Mouse (Mus musculus) intestine, embryonic 15.5 days (tissue): Measurements from ENCODE around the gene Ppard. TPM values are rescaled to one million over a fixed set of nuclear protein-coding genes. Genes with fewer than 3 reads are reported as not detected.

Source experiments
- ATAC-seq: fragments of 200-750 bp; cut with Nextera tagmentation; 2 replicates; pipeline ENCODE4 v1.8.0; 2017; ENCODE audit warnings: moderate TSS enrichment, moderate library complexity
- H3K27ac ChIP-seq: fragments of 300-500 bp; sonication (generic); 2 replicates; pipeline ENCODE4 v1.5.1; 2015; ENCODE audit warnings: mild to moderate bottlenecking, inconsistent platforms
- H3K27me3 ChIP-seq: fragments of 300-500 bp; sonication (generic); replicated peaks from 2 replicates; pipeline ENCODE4 v1.6.1; 2015; ENCODE audit warnings: inconsistent platforms
- H3K36me3 ChIP-seq: fragments of 300-500 bp; sonication (generic); 2 replicates; pipeline ENCODE4 v1.6.1; 2015; ENCODE audit warnings: inconsistent platforms
- H3K4me1 ChIP-seq: fragments of 300-500 bp; sonication (generic); replicated peaks from 2 replicates; pipeline ENCODE4 v1.6.1; 2015; ENCODE audit warnings: inconsistent platforms
- H3K4me2 ChIP-seq: fragments of 300-500 bp; sonication (generic); replicated peaks from 2 replicates; pipeline ENCODE4 v1.6.1; 2015; ENCODE audit warnings: mild to moderate bottlenecking, inconsistent platforms
- H3K4me3 ChIP-seq: fragments of 300-500 bp; sonication (generic); replicated peaks from 2 replicates; pipeline ENCODE4 v1.5.1; 2015; ENCODE audit warnings: inconsistent platforms
- H3K9ac ChIP-seq: fragments of 300-500 bp; sonication (generic); 2 replicates; pipeline ENCODE4 v1.6.1; 2015; ENCODE audit warnings: inconsistent platforms
- H3K9me3 ChIP-seq: fragments of 300-500 bp; sonication (generic); 2 replicates; pipeline ENCODE4 v1.6.1; 2016; ENCODE audit warnings: inconsistent platforms
- WGBS: fragments of 180-500 bp; shearing (Covaris S2); methylation state at CpG from one replicate; pipeline ENCODE4 v1.1.7; 2015; 5-methylcytosine and 5-hydroxymethylcytosine counted together
- polyA plus RNA-seq: library from polyadenylated mRNA; unstranded; fragments of >200 nt; fragmentation: Nextera tagmentation; extraction: Ambion mirVana; gene quantifications from 2 replicates; pipeline ENCODE4 v1.2.1, GENCODE M21; 2015

The Ppard gene
- polyA plus RNA-seq, 1 experiment from 2014 or later, result 1.8 TPM

GRCm38 (mm10) chr17:28294449-28295333 is 62.2 kb downstream of the Ppard start:
- ATAC-seq, result peak; percentile 26; the same call in 1 of the 2 replicates
- 60% methylated on average over 17 of the region's 17 CpGs for WGBS
- Histone ChIP-seq H3K9me3 (no peaks in the 10 kb centered on the region), H3K36me3 (0 out of 2 replicates have a peak, but pooled peaks cover 5% of the 10 kb centered on the region), H3K9ac (no peak overlapping the region), H3K4me1 (peaks cover 26% of the 10 kb centered on the region), H3K27me3 (no peaks in the 10 kb centered on the region), H3K27ac (peak overlapping the region; percentile 36; the same call in 1 of the 2 replicates), H3K4me2 (no peak overlapping the region), H3K4me3 (no peak overlapping the region)

- H3K4me2 ChIP-seq, result no peak overlapping the region
- H3K27ac ChIP-seq, result 0 out of 2 replicates have a peak overlapping the region, but pooled peaks have one; percentile 8
- 94% methylated on average over 17 of the region's 17 CpGs for WGBS
- H3K9ac ChIP-seq, result no peak overlapping the region
- no peak overlapping the region for H3K4me3 ChIP-seq
- peaks cover 32% of the 10 kb centered on the region for H3K4me1 ChIP-seq
- 0 out of 2 replicates have a peak, but pooled peaks cover 5% of the 10 kb centered on the region for H3K36me3 ChIP-seq
- H3K27me3 ChIP-seq, result no peaks in the 10 kb centered on the region
- no peaks in the 10 kb centered on the region for H3K9me3 ChIP-seq
- no peak for ATAC-seq
Observed at GRCm38 (mm10) chr17:28298888-28299287, 66.4 kb downstream of the Ppard start.

GRCm38 (mm10) chr17:28299669-28300320 is 67.3 kb downstream of the Ppard start:
- no peak overlapping the region for H3K4me3 ChIP-seq
- 34% methylated on average over 11 of the region's 11 CpGs for WGBS
- no peak overlapping the region for H3K4me2 ChIP-seq
- ATAC-seq, result 0 out of 2 replicates have a peak, but pooled peaks have one; percentile 18
- 0 out of 2 replicates have a peak overlapping the region, but pooled peaks have one; percentile 23 for H3K9ac ChIP-seq
- no peaks in the 10 kb centered on the region for H3K27me3 ChIP-seq
- 0 out of 2 replicates have a peak, but pooled peaks cover 5% of the 10 kb centered on the region for H3K36me3 ChIP-seq
- no peaks in the 10 kb centered on the region for H3K9me3 ChIP-seq
- peaks cover 26% of the 10 kb centered on the region for H3K4me1 ChIP-seq
- peak overlapping the region; percentile 63; the same call in 1 of the 2 replicates for H3K27ac ChIP-seq

GRCm38 (mm10) chr17:28300323-28300722 is 67.8 kb downstream of the Ppard start:
- Histone ChIP-seq H3K9ac (no peak overlapping the region), H3K4me2 (no peak overlapping the region), H3K27me3 (no peaks in the 10 kb centered on the region), H3K4me3 (no peak overlapping the region), H3K27ac (peak overlapping the region; percentile 63; the same call in 1 of the 2 replicates), H3K36me3 (0 out of 2 replicates have a peak, but pooled peaks cover 5% of the 10 kb centered on the region), H3K9me3 (no peaks in the 10 kb centered on the region), H3K4me1 (peaks cover 21% of the 10 kb centered on the region)
- no peak for ATAC-seq
- WGBS, result 65% methylated on average over 9 of the region's 9 CpGs

- ATAC-seq, result no peak
- no peaks in the 10 kb centered on the region for H3K27me3 ChIP-seq
- no peak overlapping the region for H3K27ac ChIP-seq
- no peaks in the 10 kb centered on the region for H3K9me3 ChIP-seq
- H3K4me3 ChIP-seq, result no peak overlapping the region
- H3K9ac ChIP-seq, result no peak overlapping the region
- H3K4me1 ChIP-seq, result peaks cover 18% of the 10 kb centered on the region; the same call in 1 of the 2 replicates
- H3K36me3 ChIP-seq, result 0 out of 2 replicates have a peak, but pooled peaks cover 5% of the 10 kb centered on the region
- no peak overlapping the region for H3K4me2 ChIP-seq
- 60% methylated on average over 3 of the region's 3 CpGs for WGBS
Observed at GRCm38 (mm10) chr17:28300850-28301249, 68.3 kb downstream of the Ppard start.

GRCm38 (mm10) chr17:28305172-28305571 is 72.7 kb downstream of the Ppard start:
- WGBS, result 39% methylated on average over 10 of the region's 10 CpGs
- Histone ChIP-seq H3K27me3 (no peaks in the 10 kb centered on the region), H3K9ac (no peak overlapping the region), H3K4me1 (peaks cover 12% of the 10 kb centered on the region; the same call in 1 of the 2 replicates), H3K4me2 (no peak overlapping the region), H3K36me3 (no peaks in the 10 kb centered on the region), H3K4me3 (no peak overlapping the region), H3K9me3 (no peaks in the 10 kb centered on the region), H3K27ac (no peak overlapping the region)
- ATAC-seq, result no peak

GRCm38 (mm10) chr17:28308297-28309195 is 76.0 kb downstream of the Ppard start:
- H3K9me3 ChIP-seq, result no peaks in the 10 kb centered on the region
- ATAC-seq, result peak; percentile 14; the same call in 1 of the 2 replicates
- no peak overlapping the region for H3K27ac ChIP-seq
- 11% methylated on average over 18 of the region's 18 CpGs for WGBS
- no peaks in the 10 kb centered on the region for H3K36me3 ChIP-seq
- no peaks in the 10 kb centered on the region for H3K27me3 ChIP-seq
- H3K4me2 ChIP-seq, result peak overlapping the region; percentile 28; the same call in 1 of the 2 replicates
- peaks cover 5% of the 10 kb centered on the region; the same call in 1 of the 2 replicates for H3K4me1 ChIP-seq
- 0 out of 2 replicates have a peak overlapping the region, but pooled peaks have one; percentile 5 for H3K9ac ChIP-seq
- H3K4me3 ChIP-seq, result no peak overlapping the region

GRCm38 (mm10) chr17:28310831-28311230 is 78.3 kb downstream of the Ppard start:
- peaks cover 13% of the 10 kb centered on the region for H3K4me1 ChIP-seq
- no peak overlapping the region for H3K4me3 ChIP-seq
- H3K27ac ChIP-seq, result no peak overlapping the region
- no peaks in the 10 kb centered on the region for H3K27me3 ChIP-seq
- WGBS, result 77% methylated on average over 3 of the region's 3 CpGs
- H3K9ac ChIP-seq, result no peak overlapping the region
- no peaks in the 10 kb centered on the region for H3K36me3 ChIP-seq
- no peak overlapping the region for H3K4me2 ChIP-seq
- ATAC-seq, result no peak
- H3K9me3 ChIP-seq, result no peaks in the 10 kb centered on the region

- no peak overlapping the region for H3K4me3 ChIP-seq
- H3K9me3 ChIP-seq, result no peaks in the 10 kb centered on the region
- H3K4me2 ChIP-seq, result no peak overlapping the region
- H3K36me3 ChIP-seq, result no peaks in the 10 kb centered on the region
- H3K27ac ChIP-seq, result no peak overlapping the region
- no peak for ATAC-seq
- H3K4me1 ChIP-seq, result peaks cover 13% of the 10 kb centered on the region
- H3K9ac ChIP-seq, result no peak overlapping the region
- H3K27me3 ChIP-seq, result no peaks in the 10 kb centered on the region
- 73% methylated on average over 5 of the region's 5 CpGs for WGBS
Observed at GRCm38 (mm10) chr17:28311366-28312132, 79.0 kb downstream of the Ppard start.

GRCm38 (mm10) chr17:28312232-28313211 is 80.0 kb downstream of the Ppard start:
- Histone ChIP-seq H3K4me3 (peak overlapping the region; percentile 91), H3K9me3 (no peaks in the 10 kb centered on the region), H3K36me3 (peaks cover 7% of the 10 kb centered on the region), H3K27me3 (no peaks in the 10 kb centered on the region), H3K9ac (no peak overlapping the region), H3K27ac (peak overlapping the region; percentile 54), H3K4me2 (peak overlapping the region; percentile 53), H3K4me1 (peaks cover 13% of the 10 kb centered on the region)
- WGBS, result 21% methylated on average over 17 of the region's 17 CpGs
- ATAC-seq, result peak; percentile 18
